Mouse (Mus musculus) T-cell, adult 2 months (primary cell): Measurements from ENCODE around the gene Kitl.

Experiments used
- DNase-seq: peaks from one replicate; pipeline ENCODE4 v3.0.0; 2022; ENCODE audit warnings: low spot score

Gene Kitl

DNA sequence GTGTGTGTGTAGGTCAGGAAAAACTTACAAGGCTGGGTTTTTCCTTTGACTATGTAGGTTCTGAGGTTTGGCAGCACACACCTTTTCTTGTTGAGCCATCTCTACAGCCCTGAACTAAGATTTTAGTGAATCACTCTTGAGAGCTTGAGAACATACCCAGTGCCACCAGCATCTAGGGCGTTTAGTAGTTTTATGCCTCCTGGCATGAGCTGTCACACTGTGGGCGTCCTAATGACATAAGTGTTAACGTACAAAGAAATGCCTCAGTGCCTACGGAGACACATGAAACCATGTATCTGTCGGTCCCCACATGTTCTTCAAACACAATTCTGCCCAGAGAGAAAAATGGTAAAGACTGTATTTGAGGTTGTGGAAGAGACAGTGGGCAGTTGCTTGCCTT lies 15.0 kb downstream of the Kitl start:
- no peak for DNase-seq

DNA sequence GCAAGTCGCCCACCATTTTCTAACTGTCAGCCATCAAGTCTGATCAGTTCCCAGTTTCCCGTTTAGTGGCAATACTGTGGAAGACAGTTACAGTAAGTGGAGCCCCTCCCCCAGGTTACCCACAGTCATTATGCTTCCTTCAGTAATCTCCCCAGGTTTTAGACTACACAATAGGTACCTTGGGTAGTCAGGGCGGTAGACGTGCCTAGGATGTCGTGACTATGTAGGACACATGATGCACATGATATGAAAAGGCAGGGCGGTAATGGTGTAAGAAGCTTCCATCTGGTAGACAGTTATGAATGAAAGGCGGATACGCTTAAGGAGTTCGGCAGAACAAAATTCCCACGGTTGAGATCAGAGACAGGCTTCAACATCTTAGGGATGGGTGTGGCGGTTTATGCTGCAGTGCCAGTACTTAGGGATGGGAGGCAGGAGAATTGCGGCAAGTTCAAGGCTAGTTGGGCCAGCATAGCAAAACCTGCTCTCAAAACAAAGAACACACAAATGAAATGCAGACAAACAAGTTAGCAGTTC lies 15.6 kb downstream of the Kitl start:
- DNase-seq, result no peak

DNA sequence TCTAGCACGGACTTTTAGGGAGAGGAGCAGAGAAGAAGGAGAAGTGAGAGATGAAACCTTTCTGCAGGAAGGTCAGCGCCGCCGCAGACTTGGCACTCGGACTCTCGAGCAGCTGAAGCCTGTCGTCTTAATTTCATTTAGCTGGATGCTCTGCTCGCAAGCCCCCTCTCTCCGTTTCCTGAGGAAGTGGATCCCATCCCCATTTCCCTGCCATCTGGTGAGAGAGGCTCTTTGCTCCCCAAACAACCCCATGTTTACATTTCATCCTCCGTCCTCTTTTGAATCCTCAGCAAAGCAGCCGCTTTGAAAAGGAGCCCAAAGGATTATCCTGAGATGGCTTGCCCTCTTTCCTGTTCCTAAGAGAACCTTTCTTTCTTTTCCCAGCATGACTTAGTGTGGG lies 16.2 kb downstream of the Kitl start:
- no peak for DNase-seq

DNA sequence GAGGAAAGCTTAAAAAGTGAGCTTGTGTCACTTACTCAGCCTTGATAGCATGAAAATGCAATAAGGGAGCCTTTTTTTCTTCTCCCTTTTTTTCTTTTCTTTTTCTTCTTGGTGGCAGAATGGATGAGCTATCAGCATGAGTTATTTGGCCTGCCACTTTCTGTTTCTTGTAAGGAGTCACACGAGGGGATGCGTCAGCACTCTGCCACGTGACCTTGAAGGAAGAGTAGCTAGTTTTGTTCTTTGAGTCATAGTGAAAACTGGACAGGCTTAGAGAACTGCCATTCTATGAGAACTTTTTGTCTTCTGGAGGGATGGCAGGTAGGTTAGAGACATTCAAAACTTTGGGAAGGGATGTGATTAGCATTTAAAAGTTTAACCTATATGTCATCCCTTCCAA lies 17.1 kb downstream of the Kitl start:
- no peak for DNase-seq

DNA sequence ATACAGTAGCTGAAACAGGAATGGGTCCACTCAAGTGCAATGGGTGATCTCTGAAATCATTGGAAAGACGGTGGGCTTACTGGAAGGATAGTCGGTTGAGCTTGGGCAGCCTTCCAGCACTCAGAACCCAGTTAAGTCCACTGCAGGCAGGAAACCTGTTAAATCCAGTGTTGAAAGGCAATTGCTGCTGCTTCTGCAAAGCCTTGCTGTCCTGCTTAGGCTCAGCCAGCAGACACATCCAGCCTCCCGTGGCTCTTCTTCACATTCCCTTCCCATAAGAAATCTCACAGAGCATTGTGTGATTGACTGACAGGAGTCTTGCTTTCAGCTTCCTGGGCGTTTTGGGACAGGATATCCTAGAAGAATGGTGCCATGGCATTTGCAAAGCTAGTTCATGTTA lies 20.6 kb downstream of the Kitl start:
- no peak for DNase-seq

DNA sequence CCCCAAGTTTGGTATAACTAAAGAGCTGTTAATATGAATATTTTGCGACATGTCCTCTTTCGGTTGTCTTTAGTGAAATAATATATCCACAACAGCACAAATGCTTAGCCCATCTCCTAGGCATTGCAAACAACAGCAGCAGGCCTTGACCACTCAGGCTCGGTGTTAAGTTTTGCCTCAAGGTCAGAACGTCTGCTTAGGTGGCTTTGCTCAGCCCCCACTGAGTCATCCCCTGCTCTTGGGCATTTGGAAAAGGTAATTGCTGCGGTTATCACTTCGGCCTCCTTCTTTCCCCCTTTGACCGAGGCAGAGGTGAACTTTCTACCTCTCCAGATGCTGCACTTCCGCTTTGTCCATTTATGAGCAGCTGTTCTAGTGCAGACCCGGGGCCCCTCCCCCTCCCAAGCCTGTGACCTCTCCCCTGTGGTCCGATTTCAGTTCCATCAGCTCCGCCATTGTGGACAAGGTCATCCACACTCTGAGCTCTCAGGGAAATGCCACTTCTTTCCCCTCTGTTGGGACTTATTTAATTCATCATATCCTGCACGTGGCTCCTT lies 23.0 kb downstream of the Kitl start:
- no peak for DNase-seq

DNA sequence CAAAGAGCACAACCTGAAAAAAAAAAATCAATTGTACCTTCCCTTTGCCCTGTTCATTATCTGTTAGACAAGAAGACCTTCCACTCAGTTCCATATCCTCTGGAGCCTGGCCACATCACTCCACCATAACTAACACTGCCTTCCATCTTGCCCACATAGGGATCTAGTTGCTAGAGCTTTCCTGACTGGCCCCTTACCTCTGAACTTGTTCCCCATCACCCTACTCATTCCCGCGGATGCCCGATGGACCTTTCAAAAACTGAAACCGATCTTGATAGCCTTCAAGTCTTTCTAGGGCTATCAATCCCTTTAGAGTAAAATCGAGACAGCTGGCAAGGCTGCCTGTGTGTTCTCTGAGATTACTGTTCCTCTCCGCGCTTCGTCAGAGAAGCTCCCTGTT lies 23.6 kb downstream of the Kitl start:
- DNase-seq, result no peak

DNA sequence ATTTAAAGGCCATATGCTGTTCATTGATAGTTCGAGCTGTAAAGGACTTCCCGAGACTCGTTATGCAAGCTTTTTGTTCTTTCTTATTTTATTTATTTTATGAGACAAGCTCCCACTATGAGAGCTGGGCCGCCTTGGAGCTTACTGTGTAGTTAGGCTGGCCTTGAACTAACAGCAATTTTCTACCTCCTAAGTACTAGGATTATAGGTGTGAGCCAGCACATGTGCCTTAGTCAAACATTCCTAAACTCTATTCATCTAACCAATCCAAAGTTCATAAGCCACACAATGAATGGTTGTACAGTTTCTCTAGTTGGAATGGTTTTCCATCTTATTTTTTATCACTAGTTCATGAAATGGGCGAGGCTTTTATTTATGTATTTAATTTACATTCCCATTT lies 28.3 kb downstream of the Kitl start:
- no peak for DNase-seq

DNA sequence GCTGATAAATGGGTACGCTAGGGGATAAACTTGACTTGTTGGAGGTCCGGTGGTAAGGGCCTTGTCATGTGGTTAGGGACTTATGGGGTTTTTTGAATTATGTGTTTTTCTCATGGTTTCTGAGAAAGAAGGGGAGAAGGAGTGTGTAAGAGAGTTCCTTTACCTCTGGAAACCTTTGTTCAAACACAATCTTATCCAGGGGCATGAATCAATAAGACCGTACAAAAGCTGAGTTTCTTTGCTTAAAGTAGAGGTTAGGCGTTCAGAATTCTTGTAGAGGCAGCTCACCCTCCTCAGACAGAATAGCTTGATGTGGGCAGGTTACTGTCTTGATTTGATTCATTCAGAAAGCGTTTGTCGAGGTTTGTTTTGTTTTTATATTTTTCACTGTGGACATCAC lies 28.7 kb downstream of the Kitl start:
- DNase-seq, result no peak

DNA sequence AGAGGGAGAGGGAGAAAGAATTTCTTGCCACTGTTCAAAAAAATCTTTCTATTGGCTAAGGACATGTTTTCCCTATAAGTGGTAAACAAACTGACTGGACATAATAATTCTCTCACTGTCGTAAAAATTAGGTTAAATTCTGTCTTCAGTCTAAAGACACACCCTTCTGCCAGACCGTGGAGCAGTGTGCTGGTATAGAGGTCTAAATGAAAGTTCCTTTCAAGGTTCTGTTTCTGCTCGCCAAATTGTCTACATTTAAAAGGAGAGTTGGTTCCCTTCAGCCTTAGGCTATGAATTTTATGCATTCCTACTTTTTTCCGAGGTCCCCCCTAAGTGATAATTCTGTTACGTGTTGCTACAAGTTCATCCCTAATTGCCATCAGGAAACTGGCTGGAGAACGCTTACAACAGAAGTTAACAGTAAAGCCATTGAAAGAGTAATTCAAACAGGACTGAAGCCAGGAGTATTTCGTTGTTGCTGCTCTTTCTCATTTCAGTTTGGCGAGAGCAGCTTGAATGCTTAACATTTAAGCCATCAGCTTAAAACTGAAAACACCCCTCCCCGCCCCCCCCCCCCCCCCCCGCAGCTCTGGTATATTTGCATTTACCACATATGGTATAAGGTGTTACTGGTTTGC lies 35.8 kb downstream of the Kitl start:
- no peak for DNase-seq

DNA sequence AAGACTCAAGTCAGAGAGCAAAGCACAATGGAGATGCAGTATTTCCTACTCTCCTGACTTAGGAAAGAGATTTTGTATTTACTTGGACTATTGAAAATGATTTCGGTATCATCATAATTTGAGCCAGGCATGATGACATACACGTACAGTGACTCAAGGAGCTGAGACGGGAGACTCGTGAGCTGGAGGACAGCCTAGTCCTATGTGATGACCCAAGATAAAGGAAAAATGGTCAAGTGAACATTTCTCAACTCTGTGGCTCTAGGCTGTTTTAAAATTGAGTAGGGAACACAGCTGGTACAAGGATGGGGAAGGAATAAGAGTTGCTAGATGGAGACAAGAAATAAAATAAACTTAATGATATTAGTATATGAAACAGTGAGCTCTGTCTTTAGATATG lies 37.0 kb downstream of the Kitl start:
- DNase-seq, result no peak

DNA sequence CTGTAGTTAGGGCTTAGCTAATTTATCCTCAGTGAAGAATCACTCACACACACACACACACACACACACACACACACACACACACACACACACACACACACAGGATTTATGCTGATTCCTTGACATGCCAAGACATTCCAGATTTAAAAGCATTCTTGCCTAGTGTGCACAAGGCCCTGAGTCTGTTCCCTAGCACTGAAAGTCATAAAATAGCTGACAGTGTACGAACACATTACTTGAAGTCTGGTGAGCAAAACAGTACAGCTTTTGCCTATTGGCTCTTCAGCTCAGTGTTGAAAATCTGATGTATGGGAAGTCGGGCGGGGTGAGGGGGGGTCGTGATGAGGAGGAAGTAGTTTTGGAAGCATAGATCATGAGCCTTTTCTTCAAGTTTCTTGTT lies 37.5 kb downstream of the Kitl start:
- DNase-seq, result no peak

DNA sequence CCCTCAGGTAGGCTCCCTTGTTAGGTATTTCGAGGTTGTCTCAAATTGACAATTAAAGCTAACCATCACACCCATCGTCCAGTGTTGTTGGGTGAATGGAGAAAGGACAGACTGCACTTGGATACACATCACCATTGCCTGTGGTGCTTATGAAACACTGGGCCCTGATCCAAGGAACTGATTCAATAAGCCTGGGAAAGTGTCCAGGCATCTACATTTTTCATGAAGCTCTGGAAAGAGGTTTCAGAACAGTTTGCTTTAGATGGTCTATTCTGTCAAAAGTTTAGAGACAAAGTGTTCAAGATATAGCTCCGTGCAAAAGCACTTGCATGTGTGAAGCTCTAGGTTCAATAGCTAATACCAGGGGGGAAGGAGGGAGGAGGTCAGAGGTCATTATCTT lies 38.6 kb downstream of the Kitl start:
- no peak for DNase-seq

DNA sequence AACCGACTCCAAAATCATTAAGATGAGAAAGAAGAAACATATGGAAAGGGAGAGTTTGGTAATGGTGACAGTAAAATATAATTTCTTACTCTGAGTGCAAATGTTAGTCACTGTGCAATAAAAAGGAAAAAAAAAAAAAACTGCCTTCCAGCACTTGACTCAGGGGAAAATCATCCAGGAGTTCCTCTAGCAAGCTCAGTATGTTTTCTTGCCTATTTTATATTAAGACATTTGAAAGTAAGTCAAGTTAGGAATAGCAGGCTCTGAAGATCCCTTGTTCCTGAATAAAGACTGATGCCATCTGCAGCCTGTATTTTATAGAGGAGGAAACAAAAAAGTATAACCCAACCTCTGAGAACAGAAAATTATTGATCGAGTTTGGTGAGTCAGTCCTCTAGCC lies 39.7 kb downstream of the Kitl start:
- DNase-seq, result no peak

DNA sequence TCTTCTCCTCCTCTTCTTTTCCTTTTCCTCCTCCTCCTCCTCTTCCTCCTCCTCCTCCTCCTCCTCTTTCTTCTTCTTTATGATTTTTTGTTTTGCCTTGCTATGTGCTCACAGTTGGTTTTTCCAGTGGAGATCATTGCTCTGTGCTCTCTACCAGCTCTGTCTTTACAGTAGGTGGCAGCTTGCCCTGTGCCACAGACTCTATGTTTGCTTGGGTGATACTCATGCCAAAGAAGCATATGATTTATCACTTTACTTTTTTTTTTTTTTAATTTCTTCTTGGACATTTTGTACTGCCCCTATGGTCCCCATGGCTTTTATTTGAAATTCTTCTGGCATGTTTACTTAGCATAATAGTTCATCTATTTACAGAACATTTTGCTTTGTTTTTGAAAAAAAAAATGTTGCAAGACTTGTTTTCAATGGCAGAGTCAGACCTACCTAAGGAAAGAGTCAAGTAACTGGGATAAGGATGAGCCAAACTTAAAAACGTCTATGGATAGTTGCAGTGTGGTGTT lies 41.7 kb downstream of the Kitl start:
- no peak for DNase-seq

DNA sequence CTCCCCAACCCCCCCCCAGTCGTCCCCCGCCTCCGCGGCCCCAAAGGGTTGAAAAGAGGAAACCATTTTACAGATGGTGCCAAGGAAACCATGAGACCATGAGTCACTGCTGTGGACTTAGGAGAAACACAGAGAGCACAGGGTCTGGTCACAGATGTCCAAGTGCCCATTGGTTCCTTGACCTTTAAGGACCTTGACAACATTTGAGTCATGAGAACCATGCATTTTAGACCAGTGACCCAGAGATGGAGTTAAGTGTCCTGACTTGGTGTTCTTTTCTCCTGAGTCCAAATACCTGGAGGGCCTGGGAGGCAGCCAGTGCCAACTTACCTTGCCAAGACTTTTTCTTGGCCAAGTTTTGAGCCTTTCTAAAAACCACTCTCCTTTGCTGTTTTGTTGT lies 43.9 kb downstream of the Kitl start:
- no peak for DNase-seq

DNA sequence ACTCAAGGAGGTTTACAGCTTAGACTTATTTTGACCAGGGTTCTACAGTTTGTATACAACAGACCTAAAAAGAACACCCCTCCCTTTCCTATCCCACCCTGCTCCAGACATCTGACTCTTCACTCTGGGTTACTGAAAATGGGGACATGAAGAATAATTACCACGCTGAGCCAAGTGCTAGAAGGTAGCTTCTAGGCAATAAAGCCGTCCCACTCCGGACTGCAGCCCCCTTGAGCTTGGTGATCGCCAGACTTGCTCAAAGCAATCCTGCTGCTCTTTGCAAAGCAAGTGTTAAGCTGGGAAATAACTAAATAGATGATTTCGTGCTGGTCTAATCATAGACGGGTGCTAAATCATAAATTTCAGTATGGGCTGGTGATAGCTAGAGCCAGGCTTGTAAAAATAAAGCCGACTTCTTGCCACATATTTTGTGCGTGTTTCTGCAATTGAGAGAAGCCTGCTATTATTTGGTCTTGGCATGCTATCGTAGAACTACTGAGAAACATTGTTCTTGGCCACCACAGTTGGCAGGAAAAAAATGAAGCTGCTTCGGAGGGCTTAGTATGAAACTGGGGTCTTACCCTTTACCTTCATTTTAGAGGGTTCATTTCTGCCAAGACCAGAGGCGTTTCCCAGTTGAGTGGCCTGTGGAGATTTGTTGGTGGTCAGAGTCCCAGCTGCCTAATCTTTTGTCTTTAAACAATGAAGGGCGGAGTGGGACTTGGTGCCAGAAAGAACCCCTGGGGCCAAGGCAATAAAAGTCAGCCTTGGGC lies 50.3 kb downstream of the Kitl start:
- DNase-seq, result no peak

DNA sequence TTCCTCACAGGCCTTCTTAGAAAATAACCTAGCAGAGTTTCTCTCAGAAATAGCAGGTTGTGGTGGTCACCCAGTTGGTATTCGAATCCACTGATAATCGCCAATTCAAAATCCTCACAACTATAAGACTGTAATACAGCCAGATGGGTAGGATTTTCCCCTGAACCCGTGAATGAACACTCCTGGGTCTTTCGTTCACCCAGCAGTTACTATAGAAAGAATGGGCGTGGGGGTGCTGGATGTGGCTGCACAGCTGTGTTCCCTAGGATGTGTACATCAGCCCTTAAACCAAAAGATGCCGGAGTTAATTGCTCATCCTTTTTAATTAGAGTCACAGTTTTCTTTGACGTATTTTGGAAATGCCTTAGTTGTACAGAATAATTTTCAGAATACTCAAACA lies 50.9 kb downstream of the Kitl start:
- DNase-seq, result no peak

DNA sequence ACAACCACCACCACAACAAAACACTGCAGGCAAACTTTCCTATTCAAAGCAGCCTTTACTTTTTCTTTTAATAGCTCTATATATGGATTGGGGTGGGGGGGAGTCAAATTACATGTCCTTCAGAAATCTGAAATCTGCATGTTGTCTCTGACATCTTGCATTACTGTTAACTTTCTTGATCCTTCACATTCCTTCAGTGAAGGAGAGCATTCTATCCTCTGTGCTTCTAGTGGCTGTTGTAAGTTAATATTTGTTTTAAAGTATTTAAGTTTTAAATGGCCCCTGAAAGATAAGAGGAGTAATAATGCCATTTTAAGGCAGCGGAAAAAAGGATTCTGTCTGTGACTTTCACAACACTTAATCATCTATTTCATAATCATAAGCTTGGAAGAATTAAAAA lies 57.2 kb downstream of the Kitl start:
- DNase-seq, result no peak

DNA sequence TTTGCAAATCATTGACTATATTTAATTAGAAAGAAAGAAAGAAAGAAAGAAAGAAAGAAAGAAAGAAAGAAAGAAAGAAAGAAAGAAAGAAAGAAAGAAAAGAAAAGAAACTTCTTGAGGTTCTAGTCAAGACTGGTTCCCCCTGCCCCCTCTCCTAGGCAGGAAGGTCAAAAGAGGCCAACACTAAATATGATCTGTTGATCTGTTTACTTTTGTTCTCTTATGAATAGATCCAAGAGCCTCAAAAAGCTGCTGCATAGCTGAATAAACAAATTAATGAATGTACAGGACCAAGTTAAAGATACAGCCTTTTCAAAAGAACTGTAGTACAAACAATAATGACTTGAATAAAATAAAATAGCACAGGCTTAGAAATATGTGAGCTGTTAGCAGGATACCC lies 57.7 kb downstream of the Kitl start:
- no peak for DNase-seq

DNA sequence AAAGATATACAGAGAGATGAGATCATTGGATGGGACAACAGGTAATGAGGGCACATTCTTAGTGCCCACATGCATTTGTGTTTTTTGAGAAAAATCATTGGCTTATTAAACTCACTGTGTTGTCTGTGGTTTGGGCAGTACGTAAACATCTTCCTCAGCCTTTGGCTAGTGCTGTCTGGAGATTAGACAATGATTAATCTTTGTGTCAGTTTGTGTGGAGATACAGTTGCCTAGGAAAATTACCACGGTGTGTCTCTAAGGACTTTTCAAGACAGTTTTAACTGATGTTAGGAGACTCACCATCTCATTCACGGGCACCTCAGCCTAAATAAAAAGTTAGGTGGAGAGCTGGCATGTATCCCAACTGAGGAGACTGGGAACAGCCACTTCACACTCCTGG lies 85.7 kb downstream of the Kitl start:
- DNase-seq, result no peak

DNA sequence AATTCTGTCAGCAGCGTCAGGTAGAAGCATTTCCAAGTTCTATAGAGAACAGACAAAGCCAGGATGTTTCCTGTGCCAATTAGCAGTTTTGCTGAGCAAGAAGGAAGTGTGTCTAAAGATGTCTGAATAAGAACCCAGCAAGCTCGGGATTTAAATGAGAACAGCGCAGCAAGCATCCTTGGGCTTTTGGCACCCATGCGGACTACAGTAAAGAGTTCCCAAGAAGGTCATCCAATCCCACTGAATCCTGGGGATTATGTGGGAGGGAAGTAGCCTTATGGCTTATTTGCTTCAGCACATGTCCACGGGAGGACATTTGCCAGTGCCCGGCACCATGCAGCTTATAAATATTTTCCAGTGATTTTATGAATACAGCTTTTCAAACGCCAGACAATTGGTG lies 95.8 kb downstream of the Kitl start:
- no peak for DNase-seq

DNA sequence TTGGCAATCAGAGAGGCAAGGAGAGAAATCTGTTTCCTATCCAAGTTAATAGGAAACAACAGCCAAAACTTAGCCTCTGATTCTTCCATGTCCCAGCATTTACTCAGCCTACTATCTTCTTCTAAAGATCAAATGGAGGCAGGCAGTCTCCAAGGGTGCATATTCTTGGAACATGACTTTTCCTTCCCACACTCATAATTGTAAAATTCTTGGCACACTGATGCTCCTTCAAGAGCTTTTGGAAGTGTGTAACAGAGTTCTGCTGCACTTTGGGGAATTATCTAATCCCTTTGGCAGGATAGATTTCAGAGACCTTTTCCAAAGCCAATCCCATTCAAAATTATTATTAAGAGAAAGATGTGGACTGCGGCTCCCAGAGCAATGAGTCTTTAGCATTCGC lies 100.1 kb downstream of the Kitl start:
- no peak for DNase-seq
